Mouse (Mus musculus) gastrocnemius, adult 2 months (tissue): ENCODE data around the gene Stra6. TPM values are rescaled to one million over a fixed set of nuclear protein-coding genes. Genes with fewer than 3 reads are reported as not detected.
A peak's percentile ranks its signal among the peaks of the same experiment; 100 is the strongest.

Experiments
- DNase-seq: peaks from one replicate; pipeline ENCODE4 v3.0.0; 2022
- H3K27ac ChIP-seq: fragments of 200-600 bp; 2 replicates; pipeline ENCODE4 v1.8.1; 2022; ENCODE audit warnings: mild to moderate bottlenecking
- H3K4me3 ChIP-seq: fragments of 200-600 bp; 2 replicates; pipeline ENCODE4 v1.8.1; 2022; ENCODE audit warnings: mild to moderate bottlenecking, moderate library complexity
- CTCF ChIP-seq: fragments of 200-600 bp; IDR thresholded peaks from 2 replicates; pipeline ENCODE4 v1.8.1; 2022; ENCODE audit warnings: antibody characterized with exemption, mild to moderate bottlenecking, moderate library complexity
- intact Hi-C: fragments of 180-260 bp; cut with DNase I; formaldehyde crosslinking; loops from one replicate; pipeline ENCODE4 v1.15.1; 2025
- total RNA-seq, 2 experiments: library from RNA; stranded (reverse); gene quantifications; 2 replicates each; pipeline ENCODE4 v1.2.3; 2021

Stra6 gene
- total RNA-seq, 2 experiments from 2014 or later, result 0.13 to 0.31 TPM

GRCm38 (mm10) chr9:58184456-58184855 lies 120.9 kb downstream of the Stra6 start:
- TF ChIP-seq CTCF, result no peak
- DNase-seq, result no peak
- no peak overlapping the region for H3K27ac ChIP-seq
- H3K4me3 ChIP-seq, result no peak overlapping the region
- intact Hi-C loops, result no loop called here

GRCm38 (mm10) chr9:58194222-58194621 lies 130.6 kb downstream of the Stra6 start:
- no peak for DNase-seq
- TF ChIP-seq CTCF, result no peak
- no peak overlapping the region for H3K4me3 ChIP-seq
- intact Hi-C loops, result no loop called here
- H3K27ac ChIP-seq, result no peak overlapping the region

- no peak for DNase-seq
- intact Hi-C loops, result no loop called here
- Histone ChIP-seq H3K4me3 (no peak overlapping the region), H3K27ac (no peak overlapping the region)
- TF ChIP-seq CTCF, result no peak
Observed at GRCm38 (mm10) chr9:58195671-58196070, 132.1 kb downstream of the Stra6 start.

- Histone ChIP-seq H3K4me3 (no peak overlapping the region), H3K27ac (no peak overlapping the region)
- TF ChIP-seq CTCF, result no peak
- intact Hi-C loops, result no loop called here
- no peak for DNase-seq
Observed at GRCm38 (mm10) chr9:58196141-58196540, 132.6 kb downstream of the Stra6 start.

- no peak for DNase-seq
- intact Hi-C loops, result no loop called here
Observed at GRCm38 (mm10) chr9:58196610-58197567, 133.3 kb downstream of the Stra6 start.

GRCm38 (mm10) chr9:58197781-58198701 lies 134.5 kb downstream of the Stra6 start:
- Histone ChIP-seq H3K27ac (no peak overlapping the region), H3K4me3 (peak overlapping the region; percentile 66)
- intact Hi-C loops, result no loop called here
- peak; percentile 68 for DNase-seq
- peak; percentile 71 for TF ChIP-seq CTCF

More at GRCm38 (mm10) chr9:58196610-58197567, 133.3 kb downstream of the Stra6 start:
- Histone ChIP-seq H3K27ac (no peak overlapping the region), H3K4me3 (peak overlapping the region; percentile 11; the same call in 1 of the 2 replicates)
- TF ChIP-seq CTCF, result no peak

GRCm38 (mm10) chr9:58198801-58199371 lies 135.3 kb downstream of the Stra6 start:
- peak overlapping the region; percentile 66 for H3K4me3 ChIP-seq

GRCm38 (mm10) chr9:58199381-58200269 lies 136.0 kb downstream of the Stra6 start:
- intact Hi-C loops, result no loop called here
- Histone ChIP-seq H3K27ac (no peak overlapping the region), H3K4me3 (peak overlapping the region; percentile 66)
- peak; percentile 64 for DNase-seq
- no peak for TF ChIP-seq CTCF

More at GRCm38 (mm10) chr9:58198801-58199371, 135.3 kb downstream of the Stra6 start:
- H3K27ac ChIP-seq, result no peak overlapping the region
- no peak for TF ChIP-seq CTCF
- no peak for DNase-seq
- intact Hi-C loops, result no loop called here

- DNase-seq, result no peak
- Histone ChIP-seq H3K4me3 (peak overlapping the region; percentile 29), H3K27ac (no peak overlapping the region)
- TF ChIP-seq CTCF, result no peak
- intact Hi-C loops, result no loop called here
Observed at GRCm38 (mm10) chr9:58200270-58201090, 136.9 kb downstream of the Stra6 start.

- intact Hi-C loops, result no loop called here
- H3K4me3 ChIP-seq, result peak overlapping the region; percentile 47
- peak overlapping the region; percentile 31; the same call in 1 of the 2 replicates for H3K27ac ChIP-seq
- TF ChIP-seq CTCF, result no peak
- no peak for DNase-seq
Observed at GRCm38 (mm10) chr9:58201091-58201842, 137.7 kb downstream of the Stra6 start.
